Mouse (Mus musculus) kidney, embryonic 14.5 days (tissue): ENCODE measurements around the gene Akap8l. TPM values are rescaled to one million over a fixed set of nuclear protein-coding genes. Genes with fewer than 3 reads are reported as not detected.

Source experiments
- ATAC-seq: fragments of 200-750 bp; cut with Nextera tagmentation; 2 replicates; pipeline ENCODE4 v1.8.0; 2017; ENCODE audit warnings: moderate number of reproducible peaks, mild to moderate bottlenecking, moderate TSS enrichment, moderate library complexity; ENCODE audit not compliant: low FRiP score, low TSS enrichment
- H3K27ac ChIP-seq: fragments of 300-500 bp; sonication (generic); 2 replicates; pipeline ENCODE4 v1.5.1; 2014; ENCODE audit warnings: low read depth, mild to moderate bottlenecking, low read length, moderate library complexity, mixed read lengths
- H3K27me3 ChIP-seq: fragments of 300-500 bp; sonication (generic); 2 replicates; pipeline ENCODE4 v1.6.1; 2014; ENCODE audit warnings: mild to moderate bottlenecking, low read length; ENCODE audit not compliant: control insufficient read depth, insufficient read depth
- H3K36me3 ChIP-seq: fragments of 300-500 bp; sonication (generic); 2 replicates; pipeline ENCODE4 v1.6.1; 2014; ENCODE audit warnings: low read length, mixed read lengths; ENCODE audit not compliant: control insufficient read depth, insufficient read depth
- H3K4me1 ChIP-seq: fragments of 300-500 bp; sonication (generic); 2 replicates; pipeline ENCODE4 v1.6.1; 2014; ENCODE audit warnings: low read length, mixed read lengths; ENCODE audit not compliant: control insufficient read depth, insufficient read depth
- H3K4me2 ChIP-seq: fragments of 300-500 bp; sonication (generic); replicated peaks from 2 replicates; pipeline ENCODE4 v1.6.1; 2014; ENCODE audit warnings: low read depth, mild to moderate bottlenecking, low read length
- H3K4me3 ChIP-seq: fragments of 300-500 bp; sonication (generic); 2 replicates; pipeline ENCODE4 v1.5.1; 2014; ENCODE audit warnings: mild to moderate bottlenecking, low read length
- H3K9ac ChIP-seq: fragments of 300-500 bp; sonication (generic); 2 replicates; pipeline ENCODE4 v1.6.1; 2014; ENCODE audit warnings: low read depth, mild to moderate bottlenecking, low read length, moderate library complexity
- H3K9me3 ChIP-seq: fragments of 300-500 bp; sonication (generic); 2 replicates; pipeline ENCODE4 v1.6.1; 2016; ENCODE audit warnings: low read length; ENCODE audit not compliant: control insufficient read depth
- WGBS: fragments of 180-500 bp; shearing (Covaris S2); extraction: QIAGEN DNeasy Blood & Tissue Kit; methylation state at CpG from one replicate; pipeline ENCODE4 v1.1.7; 2014; 5-methylcytosine and 5-hydroxymethylcytosine counted together
- polyA plus RNA-seq: library from polyadenylated mRNA; unstranded; fragments of >200 nt; fragmentation: Nextera tagmentation; extraction: Ambion mirVana; gene quantifications from 2 replicates; pipeline ENCODE4 v1.2.1, GENCODE M21; 2014

Akap8l gene
- polyA plus RNA-seq: 81.7 and 93.7 TPM in 2 replicates

- peak; percentile 97 for ATAC-seq
- H3K36me3 ChIP-seq: peaks cover 26% of the 10 kb centered on the region
- no peaks in the 10 kb centered on the region for H3K27me3 ChIP-seq
- WGBS: under 1% methylated on average over 37 of the region's 37 CpGs
- peak within 1 kb of the TSS; percentile 49; the same call in 1 of the 2 replicates for H3K27ac ChIP-seq
- peak within 1 kb of the TSS; percentile 70 for H3K4me2 ChIP-seq
- H3K4me1 ChIP-seq: peaks cover 4% of the 10 kb centered on the region
- H3K9ac ChIP-seq: peak within 1 kb of the TSS; percentile 75
- H3K4me3 ChIP-seq: peak within 1 kb of the TSS; percentile 81
- no peaks in the 10 kb centered on the region for H3K9me3 ChIP-seq
These were observed at the start of gene Akap8l for GRCm38 (mm10) chr17:32350382-32350983. TSS of gene Akap8l (minus strand) at chr17:32350607.

GRCm38 (mm10) chr17:32396266-32396665 is 45.9 kb upstream of the Akap8l start:
- Histone ChIP-seq H3K9me3 (no peaks in the 10 kb centered on the region), H3K27ac (no peak overlapping the region), H3K36me3 (no peaks in the 10 kb centered on the region), H3K4me2 (peak overlapping the region; percentile 37), H3K9ac (no peak overlapping the region), H3K4me3 (peak overlapping the region; percentile 27), H3K27me3 (peaks cover 54% of the 10 kb centered on the region), H3K4me1 (peaks cover 8% of the 10 kb centered on the region)
- WGBS: 1% methylated on average over 35 of the region's 37 CpGs
- ATAC-seq: no peak

- H3K4me1 ChIP-seq: peaks cover 8% of the 10 kb centered on the region
- no peak overlapping the region for H3K27ac ChIP-seq
- H3K27me3 ChIP-seq: peaks cover 65% of the 10 kb centered on the region
- WGBS: 87% methylated on average over 10 of the region's 10 CpGs
- ATAC-seq: no peak
- H3K9ac ChIP-seq: no peak overlapping the region
- H3K9me3 ChIP-seq: no peaks in the 10 kb centered on the region
- no peaks in the 10 kb centered on the region for H3K36me3 ChIP-seq
- no peak overlapping the region for H3K4me3 ChIP-seq
- no peak overlapping the region for H3K4me2 ChIP-seq
These were observed 43.5 kb upstream of the Akap8l start for GRCm38 (mm10) chr17:32393944-32394343.

GRCm38 (mm10) chr17:32389101-32389659 is 38.8 kb upstream of the Akap8l start, which contains the start of gene Wiz:
TSS of gene Wiz (minus strand) at chr17:32389439.
- Histone ChIP-seq H3K9me3 (no peaks in the 10 kb centered on the region), H3K27ac (peak within 1 kb of the TSS; percentile 74)
- WGBS: 0% methylated on average over 30 of the region's 44 CpGs

DNA sequence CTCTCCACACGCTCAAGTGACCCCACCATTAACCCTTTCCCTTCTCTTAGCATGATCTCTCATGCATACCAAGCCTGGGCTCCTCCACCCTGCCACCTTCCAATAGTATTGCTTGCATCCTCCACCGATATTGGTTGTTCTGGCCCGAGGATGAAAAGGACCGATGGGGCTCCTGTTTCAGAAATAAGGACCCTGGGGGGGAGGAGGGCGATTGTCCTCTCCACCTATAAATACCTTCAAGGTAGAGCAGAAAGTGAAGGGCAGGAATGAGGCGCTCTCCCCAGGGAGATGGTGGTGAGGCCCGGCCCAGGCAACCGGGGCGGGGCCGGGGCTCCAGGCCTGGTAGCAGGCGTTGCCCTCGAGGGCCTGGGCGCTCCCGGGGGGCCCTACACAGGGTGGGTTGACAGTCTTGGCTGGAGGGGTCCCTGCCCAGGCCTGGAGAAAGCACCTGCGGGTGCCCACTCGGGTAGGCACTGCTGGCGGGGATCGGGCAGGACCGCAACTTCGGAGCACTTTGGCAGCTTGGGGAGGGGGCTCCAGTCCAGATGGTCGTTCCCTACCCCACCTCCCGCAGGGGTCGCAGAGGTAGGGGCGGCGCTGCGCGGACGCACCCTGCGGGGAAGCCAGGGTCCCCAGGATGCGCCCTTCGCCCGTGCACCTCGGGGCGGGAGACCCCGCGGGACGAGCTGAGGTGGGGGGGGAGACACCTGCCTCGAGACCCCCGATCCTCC is 38.1 kb upstream of the Akap8l start:
- H3K4me3 ChIP-seq: peak overlapping the region; percentile 78
- peak overlapping the region; percentile 96 for H3K4me2 ChIP-seq
- WGBS: 2% methylated on average over 28 of the region's 39 CpGs
- peaks cover 16% of the 10 kb centered on the region for H3K4me1 ChIP-seq
- peaks cover 25% of the 10 kb centered on the region for H3K27me3 ChIP-seq
- peaks cover 6% of the 10 kb centered on the region; the same call in 1 of the 2 replicates for H3K36me3 ChIP-seq
- H3K9me3 ChIP-seq: no peaks in the 10 kb centered on the region
- ATAC-seq: peak; percentile 59
- H3K9ac ChIP-seq: peak overlapping the region; percentile 77
- H3K27ac ChIP-seq: peak overlapping the region; percentile 74

More at GRCm38 (mm10) chr17:32389101-32389659, 38.8 kb upstream of the Akap8l start, which contains the start of gene Wiz:
- Histone ChIP-seq H3K4me3 (peak within 1 kb of the TSS; percentile 78), H3K27me3 (peaks cover 25% of the 10 kb centered on the region), H3K9ac (peak within 1 kb of the TSS; percentile 77), H3K36me3 (peaks cover 6% of the 10 kb centered on the region; the same call in 1 of the 2 replicates), H3K4me2 (peak within 1 kb of the TSS; percentile 96), H3K4me1 (peaks cover 16% of the 10 kb centered on the region)
- ATAC-seq: peak; percentile 87

DNA sequence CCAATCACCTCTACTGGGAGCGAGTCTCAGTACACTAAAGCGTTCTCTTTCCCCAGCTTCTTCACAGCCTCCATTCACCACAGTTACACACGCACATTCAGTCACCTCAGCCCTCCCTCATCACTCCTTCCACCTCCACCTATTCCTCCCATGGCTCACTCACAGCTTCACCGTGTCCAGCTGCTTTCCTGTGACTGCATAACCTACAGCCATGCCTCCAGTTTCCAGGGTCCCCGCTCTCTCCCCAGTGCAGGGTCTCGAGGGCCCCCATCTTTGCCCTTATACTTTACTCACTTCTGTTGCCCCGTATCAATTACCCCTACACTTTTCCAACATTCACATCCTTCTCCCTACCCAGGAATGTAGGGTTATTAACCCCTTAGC is 37.6 kb upstream of the Akap8l start:
- Histone ChIP-seq H3K36me3 (peaks cover 6% of the 10 kb centered on the region; the same call in 1 of the 2 replicates), H3K4me1 (peaks cover 16% of the 10 kb centered on the region), H3K4me3 (peak overlapping the region; percentile 78), H3K4me2 (peak overlapping the region; percentile 96), H3K9me3 (no peaks in the 10 kb centered on the region), H3K9ac (peak overlapping the region; percentile 77; the same call in 1 of the 2 replicates), H3K27ac (peak overlapping the region; percentile 74; the same call in 1 of the 2 replicates), H3K27me3 (peaks cover 25% of the 10 kb centered on the region)
- peak; percentile 18; the same call in 1 of the 2 replicates for ATAC-seq
- 21% methylated on average over 7 of the region's 7 CpGs for WGBS

DNA sequence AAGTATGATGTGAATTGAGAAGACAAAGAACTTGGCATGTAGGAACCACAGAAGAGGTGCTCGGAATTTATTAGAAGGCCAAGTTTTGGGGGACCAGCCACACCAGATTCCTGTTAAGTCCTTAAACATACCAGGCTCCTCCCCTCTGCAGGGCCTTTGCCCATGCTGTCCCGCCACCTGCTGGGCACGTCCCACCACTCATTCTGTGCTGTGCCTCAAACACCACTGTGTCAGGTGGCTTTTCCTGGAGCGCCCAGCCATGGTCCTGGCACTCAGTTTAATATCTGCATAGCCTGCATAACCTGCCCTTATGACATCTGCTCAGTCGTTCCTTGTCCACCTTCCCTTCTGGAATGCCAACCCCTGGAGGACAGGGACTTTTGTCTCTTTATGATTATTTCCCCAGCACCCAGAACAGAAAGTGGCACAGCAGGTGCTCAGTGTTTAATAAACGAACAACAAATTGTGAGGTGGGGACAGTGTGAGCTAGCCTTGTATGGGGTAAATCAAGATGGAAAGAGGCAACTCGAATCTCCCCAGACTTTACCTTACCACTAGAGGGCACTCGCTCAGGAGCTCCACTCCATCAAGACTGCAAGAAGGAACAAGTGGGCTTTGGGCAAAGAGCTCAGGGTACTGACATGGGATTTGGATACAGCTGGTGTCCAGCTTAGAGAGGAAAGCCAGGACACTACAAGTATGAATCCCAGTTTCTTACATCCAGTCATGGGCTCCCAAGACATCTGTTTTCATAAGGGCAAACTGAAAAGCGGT is 36.4 kb upstream of the Akap8l start:
- peaks cover 12% of the 10 kb centered on the region for H3K4me1 ChIP-seq
- no peak overlapping the region for H3K27ac ChIP-seq
- no peaks in the 10 kb centered on the region for H3K9me3 ChIP-seq
- no peak for ATAC-seq
- no peak overlapping the region for H3K4me2 ChIP-seq
- peaks cover 6% of the 10 kb centered on the region; the same call in 1 of the 2 replicates for H3K36me3 ChIP-seq
- no peak overlapping the region for H3K4me3 ChIP-seq
- 78% methylated on average over 9 of the region's 9 CpGs for WGBS
- H3K9ac ChIP-seq: no peak overlapping the region
- peaks cover 16% of the 10 kb centered on the region for H3K27me3 ChIP-seq

DNA sequence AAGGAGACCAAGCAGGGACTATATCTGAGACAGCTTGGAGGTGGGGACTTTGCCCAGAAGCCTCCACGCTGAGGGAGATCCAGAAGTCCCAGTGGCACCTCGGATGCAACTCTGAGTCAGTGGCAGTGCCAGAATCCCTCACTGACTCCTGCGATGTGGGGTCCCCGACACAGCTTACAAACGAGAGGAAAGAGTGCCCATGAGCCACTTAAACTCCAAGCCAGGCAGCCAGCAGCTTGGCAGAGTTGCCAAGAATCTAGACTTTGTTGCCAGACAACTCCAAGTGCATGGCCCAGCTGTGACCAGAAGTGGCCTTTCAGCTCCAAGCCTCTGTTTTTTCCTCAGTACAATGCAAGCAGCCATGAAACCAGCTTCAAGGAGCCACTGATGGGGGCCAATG is 33.3 kb upstream of the Akap8l start:
- Histone ChIP-seq H3K9me3 (no peaks in the 10 kb centered on the region), H3K36me3 (peaks cover 11% of the 10 kb centered on the region; the same call in 1 of the 2 replicates), H3K27me3 (no peaks in the 10 kb centered on the region), H3K4me2 (no peak overlapping the region), H3K4me1 (peaks cover 12% of the 10 kb centered on the region), H3K27ac (no peak overlapping the region), H3K9ac (no peak overlapping the region), H3K4me3 (no peak overlapping the region)
- ATAC-seq: no peak
- 86% methylated on average over 5 of the region's 5 CpGs for WGBS
